Mouse (Mus musculus): Measurements from ENCODE around the gene Llgl1.

Gene Llgl1

DNA sequence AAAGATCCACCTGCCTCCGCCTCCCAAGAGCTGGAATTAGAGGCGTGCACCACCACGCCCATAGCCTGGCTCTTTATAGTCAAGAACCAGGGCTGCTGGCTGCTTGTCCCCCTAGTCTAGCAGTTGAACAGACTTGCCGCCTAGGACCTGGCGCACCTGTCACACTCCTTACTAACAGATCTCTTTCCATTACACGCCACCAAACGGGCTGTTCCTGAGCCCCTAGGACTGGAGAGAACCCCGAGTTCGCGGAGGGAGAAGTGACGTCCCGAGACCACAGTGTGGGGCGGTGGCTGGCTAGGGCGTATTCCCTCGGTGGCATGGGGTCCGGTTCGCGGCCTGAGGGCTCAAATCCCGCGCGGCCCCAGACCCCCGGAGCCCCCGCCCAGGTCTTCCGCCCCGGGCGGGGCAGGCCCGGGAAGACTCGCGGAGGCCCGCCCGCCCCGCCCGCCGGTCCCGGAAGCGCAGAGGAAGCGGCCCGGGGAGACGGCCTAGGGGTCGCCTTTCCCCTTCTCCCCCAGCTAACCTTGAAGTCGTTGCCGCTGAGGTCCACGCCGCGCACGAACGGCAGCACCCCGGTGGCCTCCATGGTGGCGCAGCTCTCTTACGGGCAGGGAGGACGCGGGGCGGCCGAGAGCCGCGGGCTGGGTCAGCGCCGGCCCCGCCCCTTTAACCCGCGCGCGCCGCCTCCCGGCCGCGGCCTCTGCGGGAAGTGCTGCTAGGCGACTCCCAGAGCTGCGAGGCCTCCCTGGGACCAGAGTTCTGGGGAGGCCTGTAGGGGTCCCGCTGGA lies 27.3 kb downstream of the Llgl1 start, which contains the start of gene Flii:
Flii (minus strand) TSS at position 663 of the 791 bp plus-strand sequence.
- DNase-seq: peak; percentile 91

DNA sequence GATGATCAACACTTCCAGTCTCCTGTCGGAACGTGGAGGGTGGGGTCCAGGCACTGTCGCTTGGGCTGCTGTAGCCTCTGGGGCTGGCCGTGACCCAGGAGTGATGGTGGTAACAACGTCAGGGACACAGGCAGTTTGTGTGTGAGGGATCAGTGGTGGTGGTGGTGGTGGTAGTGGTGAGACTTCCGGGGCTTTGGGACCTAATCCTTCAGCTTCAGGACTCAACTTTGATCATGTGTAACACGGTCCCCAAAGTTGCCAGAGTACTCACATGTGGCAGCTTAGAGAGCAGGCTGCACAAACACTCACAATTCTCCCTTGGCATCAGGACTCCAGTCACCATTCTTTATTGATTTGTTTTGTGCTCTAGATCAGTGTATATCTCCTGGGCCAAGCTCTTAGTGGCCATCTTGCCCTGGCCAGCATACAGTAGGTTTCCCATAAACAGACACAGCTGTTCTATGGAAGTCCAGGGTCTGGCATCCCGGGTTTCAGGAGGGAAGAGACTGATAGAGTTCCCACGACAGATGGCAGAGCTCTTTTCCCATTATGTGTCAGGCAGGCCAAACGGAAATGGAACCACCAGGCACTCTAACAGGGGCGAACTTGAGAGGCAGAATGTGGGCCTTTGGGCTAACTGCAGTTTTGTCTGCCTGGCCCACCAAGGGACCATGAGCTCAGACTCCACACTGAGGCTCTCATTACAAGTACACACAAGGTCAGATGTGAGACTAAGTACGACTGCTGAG lies 28.0 kb downstream of the Llgl1 start:
- DNase-seq: peak; percentile 32

- DNase-seq: peak; percentile 91
These were observed 28.8 kb downstream of the Llgl1 start, which contains the start of gene Mief2 for GRCm38 (mm10) chr11:60728260-60728761. Gene Mief2 (plus strand): TSS chr11:60728398.

GRCm38 (mm10) chr11:60729217-60729641 lies 29.7 kb downstream of the Llgl1 start:
- peak; percentile 11 for DNase-seq

GRCm38 (mm10) chr11:60730169-60730568 lies 30.6 kb downstream of the Llgl1 start:
- DNase-seq: peak; percentile 4

DNA sequence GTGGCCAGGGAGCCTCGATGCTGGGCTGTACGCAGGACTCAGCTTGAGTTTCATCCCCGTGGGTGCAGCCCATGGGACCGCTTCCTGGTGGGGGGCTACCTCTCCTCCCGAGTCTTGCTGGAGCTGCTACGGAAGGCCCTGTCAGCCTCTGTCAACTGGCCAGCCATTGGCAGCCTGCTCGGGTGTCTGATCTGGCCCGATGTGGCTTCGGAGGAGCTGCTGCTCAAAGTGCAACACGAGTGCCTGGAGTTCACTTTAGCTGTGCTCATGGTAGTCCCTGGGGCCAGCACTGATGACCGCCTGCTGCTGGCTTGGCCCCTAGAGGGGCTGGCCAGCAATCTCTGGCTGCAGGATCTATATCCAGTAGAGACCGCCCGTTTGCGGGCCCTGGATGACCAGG lies 31.7 kb downstream of the Llgl1 start:
- no peak for DNase-seq

DNA sequence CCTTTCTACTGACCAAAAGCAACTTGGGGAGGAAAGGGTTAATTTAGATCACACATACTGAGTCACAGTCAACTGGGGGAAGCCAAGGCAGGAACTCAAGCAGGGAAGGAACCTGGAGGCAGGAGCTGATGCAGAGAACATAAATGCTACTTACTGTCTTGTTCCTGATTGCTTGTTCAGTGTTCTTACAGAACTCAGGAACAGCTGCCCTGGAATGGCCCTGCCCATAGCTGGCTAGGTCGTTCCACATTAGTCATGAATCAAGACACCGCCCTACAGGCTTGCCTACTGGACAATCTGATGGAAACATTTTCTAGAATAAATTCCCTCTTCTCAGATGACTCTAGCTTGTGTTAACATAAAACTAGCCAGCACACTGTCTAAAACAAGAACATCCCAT lies 34.7 kb downstream of the Llgl1 start:
- DNase-seq: no peak

DNA sequence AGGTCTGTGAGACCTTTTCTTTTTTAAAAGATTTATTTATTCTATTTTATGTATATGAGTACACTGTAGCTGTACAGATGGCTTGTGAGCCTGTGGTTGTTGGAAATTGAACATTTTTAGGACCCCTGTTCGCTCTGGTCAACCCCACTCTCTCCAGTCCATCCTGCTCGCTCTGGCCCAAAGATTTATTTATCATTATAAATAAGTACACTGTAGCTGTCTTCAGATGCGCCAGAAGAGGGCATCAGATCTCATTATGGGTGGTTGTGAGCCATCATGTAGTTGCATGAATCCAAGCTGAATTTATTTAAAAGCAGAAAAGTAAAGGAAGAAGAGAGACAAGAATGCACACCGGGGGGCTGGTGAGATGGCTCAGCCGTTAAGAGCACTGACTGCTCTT lies 35.7 kb downstream of the Llgl1 start:
- DNase-seq: no peak

DNA sequence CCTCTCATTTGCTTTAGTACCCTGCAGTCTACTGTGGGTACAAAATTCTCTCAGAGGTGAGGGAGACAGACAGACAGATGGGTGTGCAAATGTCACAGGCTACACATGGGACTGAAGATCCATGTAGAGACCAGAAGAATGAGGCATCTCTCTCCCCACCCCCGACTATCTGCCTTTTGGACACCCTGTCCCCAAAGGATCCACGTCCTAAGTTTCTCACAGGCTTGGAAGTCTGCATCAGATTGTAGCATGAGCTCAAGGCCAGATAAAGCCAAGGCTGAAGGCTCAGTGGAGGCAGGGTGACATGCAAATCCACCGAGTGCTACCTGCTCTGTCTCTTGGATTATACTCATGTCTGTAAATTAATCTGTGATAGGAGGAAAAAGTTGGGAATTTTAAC lies 37.0 kb downstream of the Llgl1 start:
- no peak for DNase-seq

- no peak for DNase-seq
These were observed 37.9 kb downstream of the Llgl1 start for GRCm38 (mm10) chr11:60737450-60737849.

GRCm38 (mm10) chr11:60740321-60740720 lies 40.8 kb downstream of the Llgl1 start:
- no peak for DNase-seq

GRCm38 (mm10) chr11:60755570-60755969 lies 56.0 kb downstream of the Llgl1 start:
- no peak for DNase-seq

DNA sequence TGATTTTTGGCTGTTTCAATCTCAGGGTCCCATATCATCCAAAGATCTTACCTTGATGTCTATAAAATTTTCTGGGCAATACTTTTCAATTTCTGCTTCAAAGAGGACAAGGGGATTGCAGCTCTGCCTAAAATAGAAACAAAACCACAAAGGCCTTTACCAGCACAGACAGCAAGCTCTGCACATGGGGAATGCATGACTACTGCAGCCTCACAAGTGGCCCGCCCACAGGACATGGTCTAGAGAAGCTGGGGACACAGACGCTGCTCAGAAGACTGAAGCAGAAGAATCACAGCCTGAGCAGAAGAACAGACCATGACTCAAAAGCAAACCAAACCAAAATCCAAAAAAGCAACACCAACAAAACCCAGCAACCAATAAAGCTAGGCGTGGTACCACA lies 62.2 kb downstream of the Llgl1 start:
- DNase-seq: no peak
